Mouse (Mus musculus) liver, postnatal 0 days (tissue): Measurements from ENCODE around the gene Mier3.

ENCODE experiments used
- CTCF ChIP-seq: sonication (generic); IDR thresholded peaks from 2 replicates; pipeline ENCODE4 v1.5.1; 2016; ENCODE audit warnings: antibody characterized with exemption, low read depth
- EP300 ChIP-seq: IDR thresholded peaks from 2 replicates; pipeline ENCODE4 v1.6.1; 2016; ENCODE audit warnings: antibody characterized with exemption, low read depth, mild to moderate bottlenecking

GRCm38 (mm10) chr13:111725165-111726077 is 44.6 kb downstream of the Mier3 start:
- TF ChIP-seq CTCF: 0 out of 2 replicates have a peak, but pooled peaks have one; percentile 15
- no peak for TF ChIP-seq EP300
